Mouse (Mus musculus) intestine, embryonic 14.5 days (tissue): ENCODE measurements around the gene Pkn3. TPM values are rescaled to one million over a fixed set of nuclear protein-coding genes. Genes with fewer than 3 reads are reported as not detected.

Source experiments
- ATAC-seq: fragments of 200-750 bp; cut with Nextera tagmentation; replicated peaks from 2 replicates; pipeline ENCODE4 v1.8.0; 2017; ENCODE audit warnings: low read depth, moderate number of reproducible peaks, moderate TSS enrichment, moderate library complexity; ENCODE audit not compliant: low FRiP score, low TSS enrichment
- DNase-seq: peaks from one replicate; pipeline ENCODE4 v3.0.0-alpha.2; 2018; ENCODE audit warnings: low spot score
- H3K27ac ChIP-seq: fragments of 300-500 bp; sonication (generic); 2 replicates; pipeline ENCODE4 v1.5.1; 2014; ENCODE audit warnings: low read depth, mild to moderate bottlenecking, control low read depth
- H3K27me3 ChIP-seq: fragments of 300-500 bp; sonication (generic); replicated peaks from 2 replicates; pipeline ENCODE4 v1.6.1; 2014; ENCODE audit warnings: low read length, control low read depth; ENCODE audit not compliant: control insufficient read depth, insufficient read depth
- H3K36me3 ChIP-seq: fragments of 300-500 bp; sonication (generic); 2 replicates; pipeline ENCODE4 v1.6.1; 2014; ENCODE audit warnings: low read length, control low read depth; ENCODE audit not compliant: control insufficient read depth, insufficient read depth
- H3K4me1 ChIP-seq: fragments of 300-500 bp; sonication (generic); replicated peaks from 2 replicates; pipeline ENCODE4 v1.6.1; 2014; ENCODE audit warnings: low read length, control low read depth, mixed read lengths; ENCODE audit not compliant: control insufficient read depth, insufficient read depth
- H3K4me2 ChIP-seq: fragments of 300-500 bp; sonication (generic); 2 replicates; pipeline ENCODE4 v1.6.1; 2014; ENCODE audit warnings: low read length
- H3K4me3 ChIP-seq: fragments of 300-500 bp; sonication (generic); 2 replicates; pipeline ENCODE4 v1.5.1; 2014; ENCODE audit warnings: low read depth, low read length, control low read depth, mixed read lengths
- H3K9ac ChIP-seq: fragments of 300-500 bp; sonication (generic); 2 replicates; pipeline ENCODE4 v1.6.1; 2014; ENCODE audit warnings: mild to moderate bottlenecking, low read length
- H3K9me3 ChIP-seq: fragments of 300-500 bp; sonication (generic); 2 replicates; pipeline ENCODE4 v1.6.1; 2016; ENCODE audit warnings: low read length, control low read depth; ENCODE audit not compliant: control insufficient read depth
- WGBS: fragments of 180-500 bp; shearing (Covaris S2); extraction: QIAGEN DNeasy Blood & Tissue Kit; methylation state at CpG from one replicate; pipeline ENCODE4 v1.1.7; 2014; 5-methylcytosine and 5-hydroxymethylcytosine counted together
- polyA plus RNA-seq: library from polyadenylated mRNA; unstranded; fragments of >200 nt; fragmentation: Nextera tagmentation; extraction: Ambion mirVana; gene quantifications from 2 replicates; pipeline ENCODE4 v1.2.1, GENCODE M21; 2014

Pkn3 gene
- polyA plus RNA-seq, 1 experiment from 2014 or later: 9.9 TPM

DNA sequence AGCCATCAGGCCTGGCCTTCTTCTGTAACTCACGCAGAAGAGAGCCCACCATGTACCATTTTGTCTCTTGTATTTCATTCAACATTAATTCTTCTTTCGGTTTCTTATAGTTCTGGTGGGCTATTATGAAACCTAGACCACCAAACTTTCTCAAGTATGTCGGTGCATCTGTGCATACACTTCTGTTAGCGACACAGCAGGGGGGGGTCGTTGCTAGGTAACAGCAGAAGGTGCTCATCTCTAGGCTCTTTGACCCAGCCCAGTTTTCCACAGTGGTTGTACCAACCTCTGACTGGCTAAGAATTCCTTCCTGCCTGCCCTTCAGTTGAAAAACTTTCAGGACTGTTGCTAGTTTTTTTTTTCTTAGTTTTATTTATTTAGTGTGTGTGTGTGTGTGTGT is 19.1 kb upstream of the Pkn3 start:
- ATAC-seq: no peak
- H3K27ac ChIP-seq: no peak overlapping the region
- DNase-seq: no peak
- H3K4me1 ChIP-seq: peaks cover 8% of the 10 kb centered on the region
- H3K4me2 ChIP-seq: no peak overlapping the region
- no peaks in the 10 kb centered on the region for H3K36me3 ChIP-seq
- H3K27me3 ChIP-seq: no peaks in the 10 kb centered on the region
- H3K9ac ChIP-seq: no peak overlapping the region
- WGBS: 58% methylated on average over 5 of the region's 5 CpGs
- no peak overlapping the region for H3K4me3 ChIP-seq
- no peaks in the 10 kb centered on the region for H3K9me3 ChIP-seq

DNA sequence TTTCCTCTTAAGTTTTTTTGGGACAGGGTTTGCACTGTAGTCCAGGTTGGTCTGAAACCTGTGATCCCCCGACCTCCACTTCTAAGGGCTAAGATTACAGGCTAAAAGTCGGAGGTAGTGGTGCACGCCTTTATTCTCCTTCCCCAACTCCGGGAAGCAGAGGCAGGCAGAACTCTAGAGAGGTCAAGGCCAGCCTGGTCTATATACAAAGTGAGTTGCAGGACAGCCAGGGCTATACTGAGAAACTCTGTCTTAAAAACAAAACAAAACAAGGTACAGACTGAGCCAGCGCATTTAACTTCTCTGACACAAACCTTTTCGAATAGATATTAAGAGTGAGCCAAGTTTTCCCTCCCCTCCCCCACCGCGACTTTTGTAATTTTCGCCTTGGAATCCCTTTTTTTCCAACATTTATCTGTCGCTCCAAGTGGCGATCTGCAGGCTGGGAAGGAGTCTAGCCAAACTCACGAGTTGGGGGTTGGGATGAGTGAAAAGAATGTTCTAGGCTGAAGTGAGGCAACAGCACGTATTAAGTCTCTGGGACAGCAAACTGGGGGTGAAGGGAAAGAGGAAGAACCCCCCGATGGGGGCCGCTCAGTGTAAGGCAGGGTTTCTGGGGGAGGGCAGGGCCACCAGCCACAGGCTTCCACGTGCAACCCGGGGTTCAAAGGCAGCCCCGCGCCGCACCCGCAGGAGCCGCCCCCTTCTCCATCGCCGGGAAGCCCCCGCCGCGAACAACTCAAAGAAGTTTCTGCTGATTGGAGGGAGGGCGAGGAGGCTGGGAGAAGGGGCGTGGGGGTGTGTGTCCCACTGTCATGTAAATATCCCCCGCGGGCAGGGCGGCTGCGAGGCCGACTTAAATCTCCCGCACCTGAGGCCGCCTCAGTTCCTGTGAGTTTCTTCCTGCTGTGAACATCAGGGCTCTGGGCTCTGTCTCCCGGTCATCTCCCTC is 16.0 kb upstream of the Pkn3 start:
- H3K27me3 ChIP-seq: no peaks in the 10 kb centered on the region
- DNase-seq (peak; percentile 80), ATAC-seq (peak; percentile 30)
- H3K4me3 ChIP-seq: peak overlapping the region; percentile 57
- peak overlapping the region; percentile 89 for H3K27ac ChIP-seq
- peak overlapping the region; percentile 67 for H3K9ac ChIP-seq
- 6% methylated on average over 37 of the region's 37 CpGs for WGBS
- H3K9me3 ChIP-seq: no peaks in the 10 kb centered on the region
- no peaks in the 10 kb centered on the region for H3K36me3 ChIP-seq
- H3K4me2 ChIP-seq: peak overlapping the region; percentile 90
- peaks cover 21% of the 10 kb centered on the region for H3K4me1 ChIP-seq

DNA sequence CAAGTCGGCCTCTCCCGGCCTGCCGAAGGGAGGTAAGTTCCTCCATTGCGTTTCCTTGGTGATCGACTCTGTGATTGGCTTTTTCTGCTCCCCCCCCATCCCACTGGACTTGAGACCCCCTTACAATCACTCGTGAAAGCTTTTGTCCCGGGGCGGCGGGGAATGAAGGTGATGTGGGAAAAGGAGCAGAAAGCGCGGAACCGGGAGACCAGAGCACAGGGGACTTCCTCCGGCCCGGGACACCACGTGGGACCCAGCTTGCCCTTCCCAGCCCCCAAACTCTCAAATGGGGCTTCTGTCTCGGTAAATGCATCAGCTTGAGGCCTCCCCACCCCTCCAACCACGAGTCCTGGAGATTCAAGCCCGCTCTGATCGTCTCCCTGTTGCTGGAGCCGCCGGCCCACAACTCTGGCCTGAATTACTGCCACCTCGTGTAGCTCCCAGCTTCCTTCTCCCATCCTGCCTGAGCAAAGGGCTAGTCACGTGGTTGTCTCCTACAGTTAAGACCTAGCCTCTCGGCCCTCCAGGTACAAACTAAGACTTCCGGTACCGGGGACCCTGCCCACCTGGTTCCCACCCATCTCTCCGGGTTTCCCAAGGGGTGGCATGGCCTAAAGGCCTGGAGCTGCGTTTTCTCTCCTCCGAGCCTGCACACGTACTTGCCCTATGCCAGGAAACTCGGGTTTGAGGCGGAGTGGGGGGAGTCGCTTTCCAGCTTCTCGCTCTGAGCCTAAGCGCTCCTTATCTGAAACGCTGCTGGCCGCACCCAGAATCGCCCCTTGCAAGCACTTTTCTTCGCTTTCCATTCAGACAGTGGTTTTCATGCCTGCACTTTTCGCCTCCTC is 15.0 kb upstream of the Pkn3 start:
- no peaks in the 10 kb centered on the region for H3K9me3 ChIP-seq

DNA sequence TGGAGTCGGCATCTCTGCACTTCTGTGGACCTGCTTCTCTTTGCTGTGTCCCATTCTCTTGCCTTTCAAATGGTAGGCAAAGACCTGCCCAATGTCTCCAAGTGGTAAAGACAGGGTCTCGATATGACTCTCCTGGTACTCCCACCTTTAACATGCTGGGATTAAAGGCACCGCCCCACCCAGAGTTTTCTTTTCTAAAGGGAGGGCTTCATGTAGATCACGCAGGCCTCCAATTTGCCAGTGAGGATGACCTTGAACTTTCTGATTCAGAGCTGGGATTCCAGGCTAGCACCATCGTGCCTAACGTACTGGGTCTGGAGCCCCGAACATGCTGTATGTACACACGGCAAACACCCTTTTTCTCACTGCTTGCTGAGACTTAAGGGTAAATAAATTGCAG is 14.2 kb upstream of the Pkn3 start:
- Histone ChIP-seq H3K9me3 (no peaks in the 10 kb centered on the region), H3K4me3 (peak overlapping the region; percentile 57), H3K27ac (peak overlapping the region; percentile 89), H3K9ac (peak overlapping the region; percentile 67), H3K4me2 (peak overlapping the region; percentile 90), H3K36me3 (peaks cover 2% of the 10 kb centered on the region), H3K27me3 (no peaks in the 10 kb centered on the region), H3K4me1 (peaks cover 22% of the 10 kb centered on the region)
- 3% methylated on average over 8 of the region's 8 CpGs for WGBS
- ATAC-seq (no peak), DNase-seq (no peak)

More for the DNA sequence above, 15.0 kb upstream of the Pkn3 start:
- H3K27ac ChIP-seq: peak overlapping the region; percentile 89
- ATAC-seq (peak; percentile 36; the same call in 1 of the 2 replicates), DNase-seq (peak; percentile 90)
- H3K4me3 ChIP-seq: peak overlapping the region; percentile 57
- H3K36me3 ChIP-seq: no peaks in the 10 kb centered on the region
- H3K27me3 ChIP-seq: no peaks in the 10 kb centered on the region
- peaks cover 21% of the 10 kb centered on the region for H3K4me1 ChIP-seq
- peak overlapping the region; percentile 90 for H3K4me2 ChIP-seq
- WGBS: under 1% methylated on average over 40 of the region's 40 CpGs
- peak overlapping the region; percentile 67 for H3K9ac ChIP-seq

DNA sequence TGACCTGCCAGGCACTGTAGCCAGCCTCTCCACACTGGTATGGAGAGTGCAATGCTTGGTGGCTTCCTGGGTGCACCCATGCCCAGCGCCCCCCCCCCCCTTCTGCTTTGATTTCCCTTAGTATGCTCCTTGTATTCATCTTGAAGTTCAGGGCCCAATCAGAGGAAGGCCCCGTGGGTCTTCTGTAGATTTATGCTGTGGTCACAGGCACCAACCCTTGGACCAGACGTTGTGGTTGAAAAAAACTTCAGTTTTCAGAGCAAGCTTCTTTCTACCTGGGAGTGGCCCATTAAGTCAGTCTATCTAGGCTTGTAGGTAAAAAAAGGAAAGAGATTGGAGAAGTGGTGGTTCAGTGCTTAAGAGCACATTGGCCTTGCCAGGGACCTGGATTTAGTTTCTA is 13.7 kb upstream of the Pkn3 start:
- no peaks in the 10 kb centered on the region for H3K9me3 ChIP-seq
- ATAC-seq (no peak), DNase-seq (no peak)
- 10% methylated on average over 3 of the region's 3 CpGs for WGBS
- H3K9ac ChIP-seq: peak overlapping the region; percentile 67
- H3K4me1 ChIP-seq: peaks cover 26% of the 10 kb centered on the region
- H3K4me2 ChIP-seq: peak overlapping the region; percentile 90
- H3K36me3 ChIP-seq: peaks cover 8% of the 10 kb centered on the region
- H3K4me3 ChIP-seq: peak overlapping the region; percentile 57
- no peak overlapping the region; the same call in 1 of the 2 replicates for H3K27ac ChIP-seq
- no peaks in the 10 kb centered on the region for H3K27me3 ChIP-seq

DNA sequence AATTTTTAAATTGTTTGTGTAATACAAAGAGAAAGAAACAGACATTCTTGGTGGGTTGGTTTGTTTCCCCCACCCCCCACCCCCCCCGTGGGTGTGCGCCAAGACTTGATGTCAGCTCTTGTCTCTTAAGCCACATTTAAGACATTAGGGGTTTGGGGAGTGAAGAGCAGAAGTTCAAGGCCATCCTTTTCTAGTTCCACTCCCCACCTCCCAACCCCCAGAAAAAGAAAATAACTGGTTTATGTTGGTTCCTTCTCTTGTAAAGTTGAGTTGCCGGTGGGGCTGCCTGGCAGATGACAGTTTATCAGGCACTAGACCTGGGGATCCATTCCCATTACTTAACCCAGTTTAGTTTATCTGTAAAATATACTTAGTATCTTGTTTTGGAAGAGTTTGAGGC is 13.2 kb upstream of the Pkn3 start:
- no peak overlapping the region; the same call in 1 of the 2 replicates for H3K27ac ChIP-seq
- DNase-seq (no peak), ATAC-seq (no peak)
- peak overlapping the region; percentile 90 for H3K4me2 ChIP-seq
- H3K9me3 ChIP-seq: no peaks in the 10 kb centered on the region
- H3K4me3 ChIP-seq: peak overlapping the region; percentile 57
- H3K36me3 ChIP-seq: peaks cover 13% of the 10 kb centered on the region
- 0 out of 2 replicates have a peak overlapping the region, but pooled peaks have one; percentile 67 for H3K9ac ChIP-seq
- H3K27me3 ChIP-seq: no peaks in the 10 kb centered on the region
- H3K4me1 ChIP-seq: peaks cover 26% of the 10 kb centered on the region
- WGBS: 37% methylated on average over 3 of the region's 3 CpGs

DNA sequence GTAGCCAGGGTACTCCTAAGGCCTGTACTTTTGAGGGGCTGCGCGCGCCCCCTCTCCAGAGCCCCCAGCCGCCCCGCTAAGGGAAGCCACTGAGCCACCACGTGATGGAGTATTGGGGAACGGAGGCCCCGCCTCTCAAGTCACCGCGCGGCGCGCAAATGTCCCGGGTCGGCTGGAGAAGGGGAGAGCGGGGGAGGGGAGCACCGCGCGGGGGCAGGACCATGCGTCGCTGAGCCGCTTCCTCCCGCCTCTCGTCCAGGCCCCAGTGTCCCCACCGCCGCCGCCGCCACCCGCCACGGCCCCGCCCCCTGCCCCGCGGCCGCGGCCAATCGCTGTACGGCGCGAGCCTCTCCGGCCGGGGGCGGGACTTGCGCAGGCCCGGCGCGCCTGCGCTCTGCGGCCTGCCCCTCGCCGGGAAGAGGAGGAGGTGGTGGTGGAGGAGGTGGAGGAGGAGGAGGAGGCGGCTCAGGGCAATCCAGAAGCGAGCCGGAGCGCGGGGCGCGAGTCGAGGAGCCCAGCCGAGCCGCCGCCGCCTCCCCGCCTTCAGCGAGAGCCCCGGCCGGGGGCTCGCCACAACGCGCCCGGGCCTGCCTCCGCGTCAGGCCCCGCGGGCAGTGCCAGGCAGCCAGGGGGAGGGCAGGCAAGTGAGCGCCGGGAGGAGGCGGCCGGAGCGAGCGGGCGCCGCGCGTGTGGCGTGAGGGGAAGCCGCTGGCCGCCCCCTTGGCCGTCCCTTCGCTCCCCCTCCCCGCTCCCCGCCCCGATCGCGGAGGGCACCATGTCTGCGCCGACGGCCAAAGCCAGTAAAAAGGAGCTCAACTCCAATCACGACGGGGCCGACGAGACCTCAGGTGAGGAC is 11.2 kb upstream of the Pkn3 start:
- peaks cover 24% of the 10 kb centered on the region for H3K4me1 ChIP-seq
- peak overlapping the region; percentile 63 for H3K4me2 ChIP-seq
- peaks cover 28% of the 10 kb centered on the region for H3K36me3 ChIP-seq
- under 1% methylated on average over 77 of the region's 101 CpGs for WGBS
- no peaks in the 10 kb centered on the region for H3K27me3 ChIP-seq
- H3K4me3 ChIP-seq: peak overlapping the region; percentile 98
- peak overlapping the region; percentile 98 for H3K9ac ChIP-seq
- no peaks in the 10 kb centered on the region for H3K9me3 ChIP-seq
- DNase-seq (peak; percentile 93), ATAC-seq (peak; percentile 90)
- H3K27ac ChIP-seq: peak overlapping the region; percentile 99
